Mouse (Mus musculus): ENCODE measurements around the gene Gpr146.

DNA sequence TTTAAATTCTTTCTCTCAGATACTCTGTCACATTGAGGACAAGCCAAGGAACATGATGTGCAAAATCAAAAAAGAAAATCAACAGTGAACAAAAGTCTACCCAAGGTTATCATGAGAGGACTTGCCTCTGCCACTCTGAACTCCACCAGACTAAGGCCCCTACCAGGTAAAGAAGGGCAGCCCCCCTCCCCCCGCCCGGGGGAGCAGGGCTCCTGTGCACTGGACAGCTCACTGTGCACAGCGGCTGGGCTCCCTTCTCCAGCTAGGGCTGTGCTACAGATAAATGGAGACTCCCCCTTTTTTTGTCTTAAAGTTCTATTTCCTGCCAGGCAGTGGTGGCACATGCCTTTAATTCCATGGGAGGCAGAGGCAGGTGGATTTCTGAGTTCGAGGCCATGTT is 60.3 kb downstream of the Gpr146 start:
- TF ChIP-seq CTCF (IDR thresholded peaks at IDR 0.05; ENCODE audit: low read depth, low read length) (no peak), POLR2A (IDR thresholded peaks at IDR 0.05; ENCODE audit: borderline replicate concordance, low read depth, low read length) (no peak)

Data from bone marrow macrophage, adult 2 months (primary cell).